Mouse (Mus musculus) G1E (cell line): ENCODE results near the gene Adora3. TPM values are rescaled to one million over a fixed set of nuclear protein-coding genes. Genes with fewer than 3 reads are reported as not detected.

Experiments used
- ATAC-seq: 2 replicates; pipeline ENCODE4 v1.8.0; 2016; ENCODE audit warnings: mild to moderate bottlenecking; ENCODE audit not compliant: insufficient number of reproducible peaks, poor library complexity, low FRiP score, severe bottlenecking; ENCODE audit errors: extremely low read depth
- DNase-seq: peaks from one replicate; pipeline ENCODE4 v3.0.0; 2012; ENCODE audit warnings: low spot score
- H3K27me3 ChIP-seq: 2 replicates; pipeline ENCODE4 v1.6.1; 2012; ENCODE audit warnings: mild to moderate bottlenecking, low read length, inconsistent platforms; ENCODE audit not compliant: insufficient read depth
- H3K36me3 ChIP-seq: replicated peaks from 2 replicates; pipeline ENCODE3; 2012; ENCODE audit warnings: mild to moderate bottlenecking, inconsistent platforms
- H3K4me1 ChIP-seq: 2 replicates; pipeline ENCODE4 v1.6.1; 2012; ENCODE audit warnings: low read depth, low read length, inconsistent platforms, mixed read lengths; ENCODE audit not compliant: insufficient read depth
- H3K4me3 ChIP-seq: 2 replicates; pipeline ENCODE4 v1.5.1; 2012; ENCODE audit warnings: low read depth, mild to moderate bottlenecking, inconsistent platforms, low read length, moderate library complexity, mixed read lengths
- H3K9me3 ChIP-seq: replicated peaks from 2 replicates; pipeline ENCODE4 v1.6.1; 2012; ENCODE audit warnings: inconsistent platforms
- CTCF ChIP-seq: IDR thresholded peaks from 2 replicates; pipeline ENCODE4 v1.5.1; 2012; ENCODE audit warnings: low read depth, low read length, inconsistent platforms, mixed read lengths
- GATA1 ChIP-seq: IDR thresholded peaks from 2 replicates; pipeline ENCODE4 v1.6.1; 2012; ENCODE audit warnings: borderline replicate concordance, low read length, inconsistent platforms, mixed read lengths
- GATA2 ChIP-seq: IDR thresholded peaks from 2 replicates; pipeline ENCODE4 v1.6.1; 2012; ENCODE audit warnings: low read depth, low read length, inconsistent platforms, borderline replicate concordance
- POLR2AphosphoS5 ChIP-seq: IDR thresholded peaks from 2 replicates; pipeline ENCODE4 v1.6.1; 2012; ENCODE audit warnings: low read depth, low read length, inconsistent platforms; ENCODE audit not compliant: insufficient replicate concordance
- TAL1 ChIP-seq: conservative IDR thresholded peaks from 2 replicates; pipeline ENCODE4 v1.6.1; 2012; ENCODE audit warnings: low read depth, low read length, inconsistent platforms, mixed read lengths
- polyA plus RNA-seq: library from polyadenylated mRNA; stranded (reverse); fragments of >175 nt; gene quantifications from 2 replicates; pipeline ENCODE4 v1.2.3, GENCODE M21; 2012
- total RNA-seq, 2 experiments: library from RNA; stranded (forward) in 1 of 2; stranded (reverse) in 1 of 2; fragments of 200-1000 nt in 1 of 2; fragments of >200 nt in 1 of 2; fragmentation: Nextera tagmentation in 1 of 2; gene quantifications; 2 replicates each; pipeline ENCODE4 v1.2.3; 2014 to 2017

Gene Adora3
- total and polyA plus RNA-seq, 3 experiments = 17.4 TPM; not detected in 2

- H3K9me3 ChIP-seq = no peaks in the 10 kb centered on the region
- no peak for ATAC-seq
- TF ChIP-seq CTCF (no peak), GATA1 (no peak), GATA2 (no peak), TAL1 (no peak), POLR2AphosphoS5 (no peak)
- no peaks in the 10 kb centered on the region; the same call in 1 of the 2 replicates for H3K4me1 ChIP-seq
- no peaks in the 10 kb centered on the region for H3K36me3 ChIP-seq
- no peak overlapping the region for H3K4me3 ChIP-seq
- DNase-seq = no peak
- H3K27me3 ChIP-seq = peaks cover 3% of the 10 kb centered on the region; the same call in 1 of the 2 replicates
Measured at GRCm38 (mm10) chr3:105831584-105831983, 39.1 kb upstream of the Adora3 start.

- H3K4me1 ChIP-seq = no peaks in the 10 kb centered on the region; the same call in 1 of the 2 replicates
- H3K36me3 ChIP-seq = no peaks in the 10 kb centered on the region
- no peak for DNase-seq
- ATAC-seq = no peak
- no peak overlapping the region for H3K4me3 ChIP-seq
- H3K9me3 ChIP-seq = no peaks in the 10 kb centered on the region
- H3K27me3 ChIP-seq = peaks cover 3% of the 10 kb centered on the region; the same call in 1 of the 2 replicates
- TF ChIP-seq GATA2 = no peak
- TF ChIP-seq CTCF = no peak
- no peak for TF ChIP-seq TAL1
- TF ChIP-seq POLR2AphosphoS5 = no peak
- no peak for TF ChIP-seq GATA1
Measured at GRCm38 (mm10) chr3:105835875-105836274, 34.8 kb upstream of the Adora3 start.

- Histone ChIP-seq H3K36me3 (no peaks in the 10 kb centered on the region), H3K4me1 (no peaks in the 10 kb centered on the region; the same call in 1 of the 2 replicates), H3K9me3 (no peaks in the 10 kb centered on the region), H3K4me3 (no peak overlapping the region), H3K27me3 (0 out of 2 replicates have a peak, but pooled peaks cover 9% of the 10 kb centered on the region)
- TF ChIP-seq GATA1 (no peak), GATA2 (no peak), TAL1 (no peak), CTCF (no peak), POLR2AphosphoS5 (no peak)
- ATAC-seq = no peak
- DNase-seq = no peak
Measured at GRCm38 (mm10) chr3:105836883-105837282, 33.8 kb upstream of the Adora3 start.

- no peak for DNase-seq
- peaks cover 16% of the 10 kb centered on the region; the same call in 1 of the 2 replicates for H3K27me3 ChIP-seq
- no peak overlapping the region for H3K4me3 ChIP-seq
- no peaks in the 10 kb centered on the region for H3K9me3 ChIP-seq
- H3K4me1 ChIP-seq = no peaks in the 10 kb centered on the region; the same call in 1 of the 2 replicates
- ATAC-seq = no peak
- TF ChIP-seq POLR2AphosphoS5 (no peak), TAL1 (no peak), GATA1 (no peak), GATA2 (no peak), CTCF (no peak)
- H3K36me3 ChIP-seq = no peaks in the 10 kb centered on the region
Measured at GRCm38 (mm10) chr3:105838655-105839054, 32.0 kb upstream of the Adora3 start.

- Histone ChIP-seq H3K36me3 (no peaks in the 10 kb centered on the region), H3K27me3 (peaks cover 15% of the 10 kb centered on the region; the same call in 1 of the 2 replicates), H3K4me1 (no peaks in the 10 kb centered on the region; the same call in 1 of the 2 replicates), H3K4me3 (no peak overlapping the region), H3K9me3 (no peaks in the 10 kb centered on the region)
- DNase-seq (no peak), ATAC-seq (no peak)
- TF ChIP-seq GATA2 (no peak), POLR2AphosphoS5 (no peak), CTCF (no peak), GATA1 (no peak), TAL1 (no peak)
Measured at GRCm38 (mm10) chr3:105839836-105840235, 30.8 kb upstream of the Adora3 start.

GRCm38 (mm10) chr3:105846294-105847069 lies 24.2 kb upstream of the Adora3 start:
- ATAC-seq (no peak), DNase-seq (no peak)
- no peak overlapping the region for H3K4me3 ChIP-seq
- TF ChIP-seq POLR2AphosphoS5 = no peak
- no peak for TF ChIP-seq TAL1
- TF ChIP-seq GATA2 = no peak
- TF ChIP-seq CTCF = no peak
- no peak for TF ChIP-seq GATA1
- H3K36me3 ChIP-seq = no peaks in the 10 kb centered on the region
- H3K9me3 ChIP-seq = no peaks in the 10 kb centered on the region
- peaks cover 29% of the 10 kb centered on the region for H3K27me3 ChIP-seq
- peaks cover 4% of the 10 kb centered on the region; the same call in 1 of the 2 replicates for H3K4me1 ChIP-seq
